Mouse (Mus musculus): Measurements from ENCODE around the gene Tsga10.

DNA sequence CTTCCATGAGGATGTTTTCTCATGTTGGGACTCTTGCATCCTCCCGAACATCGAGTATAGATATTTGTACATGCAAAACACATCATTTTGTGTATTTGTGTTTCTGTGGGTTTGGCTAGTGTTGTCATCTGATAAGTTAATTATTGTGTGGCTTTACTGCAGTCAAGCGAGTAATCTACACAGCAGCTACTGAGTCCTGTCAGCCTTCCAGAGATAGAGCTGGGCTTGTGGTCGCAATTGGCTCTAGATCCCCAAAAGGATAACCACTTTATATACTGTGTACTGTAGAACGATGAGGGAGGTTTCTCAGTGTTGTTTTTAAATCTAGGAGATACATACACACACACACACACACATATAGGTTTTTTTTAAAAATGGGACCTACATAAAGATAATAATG lies 130.3 kb downstream of the Tsga10 start:
- TF ChIP-seq CTCF (IDR thresholded peaks at IDR 0.05): no peak
- TF ChIP-seq EP300 (IDR thresholded peaks at IDR 0.05): no peak

Measured in lung, postnatal 0 days (tissue).